19 mouse cellular contexts compared by ENCODE assay signal in the genomic region with DNA sequence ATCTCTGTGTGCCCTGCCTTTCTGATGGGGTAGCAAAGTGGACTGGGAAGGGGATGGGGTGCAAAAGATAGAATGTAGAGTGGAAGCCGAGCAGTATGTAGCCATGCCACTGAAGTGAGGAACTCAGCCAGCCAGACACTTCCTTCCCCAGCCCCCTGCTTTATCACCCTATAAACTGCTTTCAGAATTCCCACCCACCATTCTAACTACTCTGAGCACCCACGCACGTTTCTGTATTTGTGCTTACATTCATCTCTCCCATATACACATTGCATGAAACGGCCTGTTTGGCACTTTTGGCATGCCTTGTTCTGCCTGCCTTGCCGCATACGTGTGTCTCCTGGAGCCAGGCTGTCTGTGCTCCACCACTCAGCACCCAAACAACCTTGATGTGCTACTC.
DNase-seq lines count a peak whose midpoint lies in the region; ATAC-seq lines count a peak whose summit lies in the region.
"Had no signal": no experiment of that assay in that cellular context is flagged by ENCODE, and none has a peak within 500 bp of the region (broad histone marks: within the 10 kb centered on the region; RNA-seq: fewer than 3 reads in every experiment).

No protein-coding gene starts in this region.

- DNase-seq in frontal cortex, postnatal 10 days (ENCODE audit: low spot score in 2 of 2), result no peak
- DNase-seq in right cerebral cortex, adult 2 months (ENCODE audit: low spot score in 2 of 2), result peak; percentile 47 to 62
- no peak for DNase-seq in right cerebral cortex, postnatal 4 days
- peak; percentile 23 for DNase-seq in right cerebral cortex, postnatal 25 days
- DNase-seq in heart, postnatal 14 days, result no peak
- DNase-seq in urinary bladder, postnatal 14 days (ENCODE audit: low spot score), result no peak
- DNase-seq: adrenal gland, adult 2 months; adrenal gland, postnatal 36 days; cerebellum, adult 8-10 months; cerebellum, postnatal 25 days; heart, postnatal 10 days; kidney, adult 2 months; kidney, postnatal 4 days; liver, postnatal 0 days; lung, postnatal 36 days had no signal

- intact Hi-C loops in heart, postnatal 14 days (cut with DNase I), result loop anchor here (5.0 kb wide), 1 partner anchor 109 kb away; a partner anchor contains a TSS

- peak; percentile 89 for ATAC-seq in frontal cortex, adult (ENCODE audit: low TSS enrichment)
- ATAC-seq: activated CD4-positive, CD25-positive, alpha-beta regulatory T cell, adult 4 months; forebrain, embryonic 13.5 days; liver, embryonic 12.5 days; liver, postnatal 0 days had no signal

Comparison
In these comparisons a context has a peak if more than half of its experiments do, and no peak if none do; other contexts are left out.
1. DNase-seq: peak in right cerebral cortex, adult 2 months (2 of 2) and right cerebral cortex, postnatal 25 days (single experiment); none in frontal cortex, postnatal 10 days (0 of 2), right cerebral cortex, postnatal 4 days (single experiment), heart, postnatal 14 days (0 of 2) and urinary bladder, postnatal 14 days (single experiment).